In the genomic region with DNA sequence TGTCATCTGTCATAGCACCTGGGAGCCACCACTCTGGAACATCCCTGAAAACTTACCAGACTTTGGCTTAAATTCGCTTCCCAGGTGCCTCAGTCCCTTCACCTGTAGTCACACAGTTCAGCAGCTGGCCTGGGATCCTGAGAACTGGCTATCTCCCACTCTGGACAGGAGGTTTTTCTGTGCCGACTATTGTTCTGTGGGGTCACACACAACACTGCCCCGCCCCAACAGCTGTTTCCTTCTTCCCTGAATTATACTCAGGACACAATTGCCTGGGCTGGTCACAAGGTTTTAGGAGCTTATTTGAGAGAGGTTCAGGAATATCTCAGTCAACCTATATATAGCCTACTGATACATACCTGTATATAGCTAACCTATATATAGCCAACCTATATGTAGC, we compare ENCODE assay signal across 16 mouse cellular contexts. TPM values are rescaled to one million over a fixed set of nuclear protein-coding genes. Genes with fewer than 3 reads are reported as not detected.
DNase-seq lines count a peak whose midpoint lies in the region; ATAC-seq lines count a peak whose summit lies in the region.
"Had no signal": no experiment of that assay in that cellular context is flagged by ENCODE, and none has a peak within 500 bp of the region (broad histone marks: within the 10 kb centered on the region; RNA-seq: fewer than 3 reads in every experiment).

No protein-coding gene starts in this region.

- no peak for DNase-seq in embryonic facial prominence, embryonic 10.5 days (ENCODE audit: low spot score)
- DNase-seq in limb, embryonic 10.5 days (ENCODE audit: low spot score), result no peak
- DNase-seq in heart, postnatal 10 days, result peak; percentile 48 to 64
- DNase-seq in lung, postnatal 14 days, result peak; percentile 32
- DNase-seq in adrenal gland, adult 18-20 months (ENCODE audit: low spot score in 2 of 2), result no peak
- no peak for DNase-seq in layer of hippocampus, postnatal 25 days (ENCODE audit: extremely low spot score in 1 of 2, low spot score in 1 of 2)
- DNase-seq: embryo, embryonic 11 days; right cerebral cortex, postnatal 4 days had no signal

- no peaks in the 10 kb centered on the region for H3K9me3 ChIP-seq in embryonic facial prominence, embryonic 13.5 days
- H3K9me3 ChIP-seq in embryonic facial prominence, embryonic 10.5 days, result no peaks in the 10 kb centered on the region
- H3K9me3 ChIP-seq in limb, embryonic 15.5 days, result no peaks in the 10 kb centered on the region
- H3K9me3 ChIP-seq in limb, embryonic 10.5 days (replicated peaks), result no peaks in the 10 kb centered on the region
- H3K9me3 ChIP-seq: intestine, embryonic 15.5 days; midbrain, embryonic 15.5 days had no signal

- H3K36me3 ChIP-seq in embryonic facial prominence, embryonic 13.5 days, result peaks cover 84% of the 10 kb centered on the region
- peaks cover 87% of the 10 kb centered on the region for H3K36me3 ChIP-seq in embryonic facial prominence, embryonic 10.5 days (replicated peaks)
- peaks cover 89% of the 10 kb centered on the region for H3K36me3 ChIP-seq in limb, embryonic 15.5 days
- H3K36me3 ChIP-seq in limb, embryonic 10.5 days, result peaks cover 93% of the 10 kb centered on the region

- ATAC-seq in embryonic facial prominence, embryonic 13.5 days (ENCODE audit: insufficient number of reproducible peaks, insufficient read depth, low FRiP score, low TSS enrichment, low read depth), result no peak
- ATAC-seq in limb, embryonic 15.5 days (ENCODE audit: insufficient number of reproducible peaks, low FRiP score, low TSS enrichment, low read depth), result no peak
- ATAC-seq: intestine, embryonic 15.5 days; midbrain, embryonic 15.5 days had no signal

- no peaks in the 10 kb centered on the region for H3K27me3 ChIP-seq in embryonic facial prominence, embryonic 13.5 days
- H3K27me3 ChIP-seq in embryonic facial prominence, embryonic 10.5 days (replicated peaks; ENCODE audit: low read depth, poor library complexity, severe bottlenecking), result no peaks in the 10 kb centered on the region
- no peaks in the 10 kb centered on the region for H3K27me3 ChIP-seq in limb, embryonic 15.5 days
- no peaks in the 10 kb centered on the region for H3K27me3 ChIP-seq in limb, embryonic 10.5 days (ENCODE audit: low read depth, poor library complexity, severe bottlenecking)
- H3K27me3 ChIP-seq: intestine, embryonic 15.5 days; midbrain, embryonic 15.5 days had no signal

- no peak overlapping the region for H3K9ac ChIP-seq in embryonic facial prominence, embryonic 13.5 days
- H3K9ac ChIP-seq in limb, embryonic 15.5 days, result no peak overlapping the region
- H3K9ac ChIP-seq: intestine, embryonic 15.5 days; midbrain, embryonic 15.5 days had no signal

- H3K4me2 ChIP-seq in embryonic facial prominence, embryonic 13.5 days, result no peak overlapping the region
- no peak overlapping the region for H3K4me2 ChIP-seq in limb, embryonic 15.5 days
- H3K4me2 ChIP-seq: intestine, embryonic 15.5 days; midbrain, embryonic 15.5 days had no signal

- WGBS in embryonic facial prominence, embryonic 13.5 days, result 72% methylated on average over 3 of the region's 3 CpGs
- 76% methylated on average over 3 of the region's 3 CpGs for WGBS in embryonic facial prominence, embryonic 10.5 days
- WGBS in limb, embryonic 15.5 days, result 75% methylated on average over 3 of the region's 3 CpGs
- 89% methylated on average over 3 of the region's 3 CpGs for WGBS in limb, embryonic 10.5 days

- H3K27ac ChIP-seq in embryonic facial prominence, embryonic 13.5 days, result 0 out of 2 replicates have a peak overlapping the region, but pooled peaks have one; percentile 44
- no peak overlapping the region for H3K27ac ChIP-seq in embryonic facial prominence, embryonic 10.5 days (replicated peaks)
- peak overlapping the region; percentile 43 for H3K27ac ChIP-seq in limb, embryonic 15.5 days
- H3K27ac ChIP-seq in limb, embryonic 10.5 days, result no peak overlapping the region
- H3K27ac ChIP-seq: midbrain, embryonic 15.5 days had no signal

- intact Hi-C loops in heart, postnatal 10 days (cut with DNase I), result no loop called here

- H3K4me3 ChIP-seq in embryonic facial prominence, embryonic 13.5 days, result no peak overlapping the region
- no peak overlapping the region for H3K4me3 ChIP-seq in embryonic facial prominence, embryonic 10.5 days
- no peak overlapping the region for H3K4me3 ChIP-seq in limb, embryonic 15.5 days
- H3K4me3 ChIP-seq in limb, embryonic 10.5 days, result no peak overlapping the region
- H3K4me3 ChIP-seq: intestine, embryonic 15.5 days; midbrain, embryonic 15.5 days had no signal

- H3K4me1 ChIP-seq in embryonic facial prominence, embryonic 13.5 days, result peaks cover 9% of the 10 kb centered on the region
- H3K4me1 ChIP-seq in embryonic facial prominence, embryonic 10.5 days, result peaks cover 14% of the 10 kb centered on the region
- H3K4me1 ChIP-seq in limb, embryonic 15.5 days, result peaks cover 13% of the 10 kb centered on the region
- peaks cover 14% of the 10 kb centered on the region for H3K4me1 ChIP-seq in limb, embryonic 10.5 days

RNA-seq across cellular contexts. Expression of gene Rps21, which starts 5.3 kb away (rescaled TPM):
- polyA plus RNA-seq in embryonic facial prominence, embryonic 13.5 days (2015; fragmentation: Nextera tagmentation; extraction: Ambion mirVana), result 653 and 689 TPM in 2 replicates
- polyA plus RNA-seq in embryonic facial prominence, embryonic 10.5 days (2016; fragmentation: Nextera tagmentation; extraction: Ambion mirVana), result 569 and 585 TPM in 2 replicates
- polyA plus RNA-seq in limb, embryonic 15.5 days (2015; fragmentation: Nextera tagmentation; extraction: Ambion mirVana), result 429 and 600 TPM in 2 replicates
- 530 and 637 TPM in 2 replicates for polyA plus RNA-seq in limb, embryonic 10.5 days (2016; fragmentation: Nextera tagmentation; extraction: Ambion mirVana)
- 100 to 1,000 TPM; 575 to 597 TPM for total RNA-seq in heart, postnatal 10 days (2021)
- total RNA-seq in adrenal gland, adult 18-20 months (2021), result 100 to 1,000 TPM; 777 to 810 TPM
- total RNA-seq in layer of hippocampus, postnatal 25 days (2021), result 100 to 1,000 TPM; 617 to 738 TPM

RNA-seq across cellular contexts. Expression of gene Cables2, which starts 10.9 kb away (rescaled TPM):
- polyA plus RNA-seq in embryonic facial prominence, embryonic 13.5 days (2015; fragmentation: Nextera tagmentation; extraction: Ambion mirVana), result 11.6 and 14.6 TPM in 2 replicates
- 12.7 and 13.2 TPM in 2 replicates for polyA plus RNA-seq in embryonic facial prominence, embryonic 10.5 days (2016; fragmentation: Nextera tagmentation; extraction: Ambion mirVana)
- polyA plus RNA-seq in limb, embryonic 15.5 days (2015; fragmentation: Nextera tagmentation; extraction: Ambion mirVana), result 9.3 and 12.5 TPM in 2 replicates
- 14.6 and 16.4 TPM in 2 replicates for polyA plus RNA-seq in limb, embryonic 10.5 days (2016; fragmentation: Nextera tagmentation; extraction: Ambion mirVana)
- total RNA-seq in heart, postnatal 10 days (2021), result 10 to 100 TPM; 16.5 to 16.7 TPM
- total RNA-seq in adrenal gland, adult 18-20 months (2021), result 10 to 100 TPM; 12.1 to 15.6 TPM
- total RNA-seq in layer of hippocampus, postnatal 25 days (2021), result 10 to 100 TPM; 32.3 to 38.2 TPM

RNA-seq across cellular contexts. Expression of gene Rbbp8nl, which starts 27.2 kb away (rescaled TPM):
- polyA plus RNA-seq in embryonic facial prominence, embryonic 13.5 days (2015; fragmentation: Nextera tagmentation; extraction: Ambion mirVana), result 1.6 and 1.7 TPM in 2 replicates
- polyA plus RNA-seq in embryonic facial prominence, embryonic 10.5 days (2016; fragmentation: Nextera tagmentation; extraction: Ambion mirVana), result 0.92 and 1.7 TPM in 2 replicates
- 2.0 and 2.3 TPM in 2 replicates for polyA plus RNA-seq in limb, embryonic 15.5 days (2015; fragmentation: Nextera tagmentation; extraction: Ambion mirVana)
- polyA plus RNA-seq in limb, embryonic 10.5 days (2016; fragmentation: Nextera tagmentation; extraction: Ambion mirVana), result 0.50 and 0.78 TPM in 2 replicates
- total RNA-seq in heart, postnatal 10 days (2021), result not detected
- not detected for total RNA-seq in adrenal gland, adult 18-20 months (2021)
- total RNA-seq in layer of hippocampus, postnatal 25 days (2021), result not detected
- total RNA-seq: gastrocnemius, postnatal 4 days; left cerebral cortex, postnatal 25 days; MEL had no signal
- polyA plus RNA-seq: liver, embryonic 16.5 days; midbrain, embryonic 15.5 days had no signal

RNA-seq across cellular contexts. Expression of gene Lama5, which starts 36.8 kb away (rescaled TPM):
- polyA plus RNA-seq in embryonic facial prominence, embryonic 13.5 days (2015; fragmentation: Nextera tagmentation; extraction: Ambion mirVana), result 19.0 and 25.2 TPM in 2 replicates
- 19.6 and 25.3 TPM in 2 replicates for polyA plus RNA-seq in embryonic facial prominence, embryonic 10.5 days (2016; fragmentation: Nextera tagmentation; extraction: Ambion mirVana)
- 24.5 and 25.9 TPM in 2 replicates for polyA plus RNA-seq in limb, embryonic 15.5 days (2015; fragmentation: Nextera tagmentation; extraction: Ambion mirVana)
- polyA plus RNA-seq in limb, embryonic 10.5 days (2016; fragmentation: Nextera tagmentation; extraction: Ambion mirVana), result 18.1 and 18.2 TPM in 2 replicates
- total RNA-seq in heart, postnatal 10 days (2021), result 10 to 100 TPM; 44.6 to 46.5 TPM
- total RNA-seq in adrenal gland, adult 18-20 months (2021), result 10 to 100 TPM; 31.5 to 61.3 TPM
- total RNA-seq in layer of hippocampus, postnatal 25 days (2021), result 10 to 100 TPM in 1 of 2 experiments, 1 to 10 TPM in 1; 5.7 to 10.2 TPM

Comparison
In these comparisons a context has a peak if more than half of its experiments do, and no peak if none do; other contexts are left out.
1. H3K27ac ChIP-seq: peak in embryonic facial prominence, embryonic 13.5 days (single experiment) and limb, embryonic 15.5 days (single experiment); none in embryonic facial prominence, embryonic 10.5 days (single experiment) and limb, embryonic 10.5 days (single experiment).
2. DNase-seq: peak in heart, postnatal 10 days (2 of 2) and lung, postnatal 14 days (single experiment); none in embryonic facial prominence, embryonic 10.5 days (single experiment), limb, embryonic 10.5 days (single experiment), adrenal gland, adult 18-20 months (0 of 2) and layer of hippocampus, postnatal 25 days (0 of 2).